Mouse (Mus musculus) yolk sac, embryonic 10.5 days (tissue): ENCODE measurements around the gene Ccdc89.
A peak's percentile ranks its signal among the peaks of the same experiment; 100 is the strongest.

Experiments used
- DNase-seq: peaks from one replicate; pipeline ENCODE4 v3.0.0-alpha.2; 2017; ENCODE audit warnings: low spot score

Ccdc89 gene

DNA sequence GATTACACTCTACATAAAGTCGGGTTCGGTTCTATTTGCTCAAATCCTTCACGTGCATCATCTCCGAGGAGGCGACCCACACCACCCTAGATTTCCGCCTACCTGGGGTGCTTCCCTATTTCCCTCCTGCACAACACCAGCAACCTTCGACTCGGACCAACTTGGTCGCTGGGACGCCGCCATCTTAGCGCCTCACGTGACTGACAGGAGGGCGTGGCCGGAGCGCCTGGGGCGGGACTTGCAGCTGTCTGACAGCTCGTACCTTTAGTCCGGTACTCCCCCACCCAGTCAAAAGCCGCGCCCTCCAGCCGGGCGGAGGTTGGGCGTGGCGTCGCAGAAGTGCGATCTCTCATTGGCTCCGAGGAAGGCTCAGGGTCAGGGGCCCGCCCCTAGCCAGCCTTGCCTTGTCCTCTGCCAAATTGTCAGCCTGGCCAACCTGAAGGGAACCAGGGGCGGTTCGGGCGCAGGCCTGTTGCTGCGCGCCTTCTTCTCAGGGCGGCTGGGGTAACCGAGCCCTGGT, 49.5 kb downstream of the Ccdc89 start, which contains the start of gene Tmem126b:
Gene Tmem126b (minus strand): TSS at position 209 of the 520 bp plus-strand sequence.
- DNase-seq = peak; percentile 98

GRCm38 (mm10) chr7:90476313-90477245, 50.2 kb downstream of the Ccdc89 start, which contains the start of gene Dlg2:
Gene Dlg2, plus strand, starts transcription at chr7:90476672.
- DNase-seq = no peak
